Comparison of ENCODE assay signal across 9 mouse cellular contexts in the genomic region with DNA sequence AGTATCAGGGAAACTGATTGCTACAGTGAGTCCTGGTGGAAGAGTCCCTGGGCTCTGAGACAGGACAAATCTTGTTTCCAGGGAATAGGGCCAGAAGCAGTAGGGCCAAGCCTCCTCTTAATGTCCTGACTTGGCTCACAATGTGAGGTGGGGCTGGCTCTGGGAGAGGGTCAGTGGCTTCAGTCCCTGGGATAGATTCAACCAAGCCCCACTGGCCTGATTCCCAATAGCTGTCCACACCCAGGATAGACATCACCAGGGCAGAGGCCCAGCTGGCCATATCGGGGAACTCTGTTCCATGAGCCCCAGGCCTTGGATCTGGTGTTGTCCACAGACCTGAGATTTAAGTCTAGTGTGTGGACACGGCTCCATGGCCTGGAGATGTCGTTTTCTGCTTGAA. TPM values are rescaled to one million over a fixed set of nuclear protein-coding genes. Genes with fewer than 3 reads are reported as not detected.
DNase-seq lines count a peak whose midpoint lies in the region; ATAC-seq lines count a peak whose summit lies in the region.
"Had no signal": no experiment of that assay in that cellular context is flagged by ENCODE, and none has a peak within 500 bp of the region (broad histone marks: within the 10 kb centered on the region; RNA-seq: fewer than 3 reads in every experiment).

No protein-coding gene starts in this region.

- peak overlapping the region; percentile 88 for H3K27ac ChIP-seq in lung, embryonic 15.5 days
- no peak overlapping the region for H3K27ac ChIP-seq in midbrain, embryonic 11.5 days (ENCODE audit: low read depth, low read length)

- H3K9me3 ChIP-seq in lung, embryonic 15.5 days, result no peaks in the 10 kb centered on the region
- no peaks in the 10 kb centered on the region for H3K9me3 ChIP-seq in midbrain, embryonic 11.5 days (ENCODE audit: control insufficient read depth, low read length)

- no peak overlapping the region for H3K4me2 ChIP-seq in lung, embryonic 15.5 days
- H3K4me2 ChIP-seq in midbrain, embryonic 11.5 days, result no peak overlapping the region

- no peak overlapping the region for H3K9ac ChIP-seq in lung, embryonic 15.5 days
- H3K9ac ChIP-seq in midbrain, embryonic 11.5 days (ENCODE audit: low read length), result no peak overlapping the region

- 48% methylated on average over 3 of the region's 3 CpGs for WGBS in lung, embryonic 15.5 days
- 75% methylated on average over 3 of the region's 3 CpGs for WGBS in midbrain, embryonic 11.5 days

- ATAC-seq in lung, embryonic 15.5 days (ENCODE audit: borderline replicate concordance, extremely low read depth, low FRiP score, low TSS enrichment), result peak; percentile 67
- ATAC-seq in midbrain, embryonic 11.5 days (ENCODE audit: low FRiP score), result no peak

- peak; percentile 51 to 59 for DNase-seq in cerebellum, postnatal 14 days
- DNase-seq in cerebellum, adult 9-11 months, result no peak
- peak; percentile 85 for DNase-seq in urinary bladder, postnatal 14 days (ENCODE audit: low spot score)
- no peak for DNase-seq in urinary bladder, adult 2 months (ENCODE audit: low spot score)
- DNase-seq in frontal cortex, postnatal 36 days (ENCODE audit: low spot score in 2 of 2), result no peak
- no peak for DNase-seq in frontal cortex, postnatal 10 days (ENCODE audit: low spot score in 2 of 2)
- no peak for DNase-seq in midbrain, embryonic 11.5 days (ENCODE audit: low spot score, missing footprints)
- DNase-seq: kidney, postnatal 14 days had no signal

- no peaks in the 10 kb centered on the region for H3K36me3 ChIP-seq in lung, embryonic 15.5 days
- no peaks in the 10 kb centered on the region for H3K36me3 ChIP-seq in midbrain, embryonic 11.5 days (ENCODE audit: control insufficient read depth, insufficient read depth, low read length)

- H3K4me3 ChIP-seq in lung, embryonic 15.5 days, result no peak overlapping the region
- no peak overlapping the region for H3K4me3 ChIP-seq in midbrain, embryonic 11.5 days (ENCODE audit: low read depth, low read length)

- peaks cover 34% of the 10 kb centered on the region for H3K4me1 ChIP-seq in lung, embryonic 15.5 days
- peaks cover 2% of the 10 kb centered on the region; the same call in 1 of the 2 replicates for H3K4me1 ChIP-seq in midbrain, embryonic 11.5 days (ENCODE audit: control insufficient read depth, insufficient read depth, low read length)

- H3K27me3 ChIP-seq in lung, embryonic 15.5 days, result no peaks in the 10 kb centered on the region; the same call in 1 of the 2 replicates
- peaks cover 17% of the 10 kb centered on the region for H3K27me3 ChIP-seq in midbrain, embryonic 11.5 days (ENCODE audit: control insufficient read depth, insufficient read depth, low read length)

RNA-seq across cellular contexts. Expression of gene Gsn, which starts 21.5 kb away (rescaled TPM):
- polyA plus RNA-seq in urinary bladder, adult 2 months (2012; rRNA removed), result 4,184 and 4,255 TPM in 2 replicates
- polyA plus RNA-seq in lung, embryonic 15.5 days (2015; fragmentation: Nextera tagmentation; extraction: Ambion mirVana), result 170 and 187 TPM in 2 replicates
- 27.9 and 29.9 TPM in 2 replicates for polyA plus RNA-seq in midbrain, embryonic 11.5 days (2014; fragmentation: Nextera tagmentation; extraction: Ambion mirVana)

RNA-seq across cellular contexts. Expression of gene Stom, which starts 59.1 kb away (rescaled TPM):
- 67.9 and 82.5 TPM in 2 replicates for polyA plus RNA-seq in urinary bladder, adult 2 months (2012; rRNA removed)
- polyA plus RNA-seq in lung, embryonic 15.5 days (2015; fragmentation: Nextera tagmentation; extraction: Ambion mirVana), result 50.6 and 53.4 TPM in 2 replicates
- 15.3 and 15.4 TPM in 2 replicates for polyA plus RNA-seq in midbrain, embryonic 11.5 days (2014; fragmentation: Nextera tagmentation; extraction: Ambion mirVana)

Comparison
In these comparisons a context has a peak if more than half of its experiments do, and no peak if none do; other contexts are left out.
1. DNase-seq: peak in cerebellum, postnatal 14 days (2 of 2) and urinary bladder, postnatal 14 days (single experiment); none in cerebellum, adult 9-11 months (single experiment), urinary bladder, adult 2 months (single experiment), frontal cortex, postnatal 36 days (0 of 2), frontal cortex, postnatal 10 days (0 of 2) and midbrain, embryonic 11.5 days (single experiment).
2. RNA of gene Gsn, which starts 21.5 kb away (polyA plus RNA-seq): 4,184 to 4,255 TPM in urinary bladder, adult 2 months; 170 to 187 TPM in lung, embryonic 15.5 days and 27.9 to 29.9 TPM in midbrain, embryonic 11.5 days; every median in the first group is over 10 times any median in the second.